ENCODE assay signal across 11 mouse cellular contexts in the genomic region with DNA sequence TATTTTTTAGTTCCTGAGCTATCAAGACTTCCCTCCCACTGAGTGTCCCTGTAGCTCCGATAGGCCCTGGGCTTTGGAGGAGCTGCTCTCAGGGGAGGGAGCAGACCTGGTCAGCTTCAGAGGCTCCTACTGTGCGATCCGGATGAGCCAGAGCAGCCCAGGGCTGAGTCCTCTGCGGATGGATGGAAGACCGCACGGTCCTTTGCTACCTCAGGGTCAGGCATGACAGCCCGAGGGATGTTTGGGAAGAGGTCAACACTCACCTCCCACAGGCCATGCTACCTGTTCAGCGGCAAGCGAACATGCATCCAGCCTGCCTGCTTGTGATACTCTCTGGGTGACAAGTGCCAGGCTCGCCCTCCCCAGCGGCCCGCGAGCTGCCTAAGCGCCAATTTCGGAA. TPM values are rescaled to one million over a fixed set of nuclear protein-coding genes. Genes with fewer than 3 reads are reported as not detected.
DNase-seq lines count a peak whose midpoint lies in the region; ATAC-seq and TF ChIP-seq lines count a peak whose summit lies in the region.
"Had no signal": no experiment of that assay in that cellular context is flagged by ENCODE, and none has a peak within 500 bp of the region (broad histone marks: within the 10 kb centered on the region; RNA-seq: fewer than 3 reads in every experiment).

No protein-coding gene starts in this region.

- H3K36me3 ChIP-seq in forebrain, embryonic 12.5 days (replicated peaks), result peaks cover 15% of the 10 kb centered on the region; the same call in 1 of the 2 replicates
- peaks cover 18% of the 10 kb centered on the region for H3K36me3 ChIP-seq in midbrain, embryonic 10.5 days
- H3K36me3 ChIP-seq in heart, adult 2 months (ENCODE audit: control insufficient read depth, insufficient read depth, low read length), result no peaks in the 10 kb centered on the region

- 8% methylated on average over 15 of the region's 15 CpGs for WGBS in forebrain, embryonic 12.5 days
- 2% methylated on average over 15 of the region's 15 CpGs for WGBS in midbrain, embryonic 10.5 days
- 15% methylated on average over 15 of the region's 15 CpGs for WGBS in heart, adult 2 months

- no peak for TF ChIP-seq POLR2A in heart, adult 2 months (IDR thresholded peaks at IDR 0.05; ENCODE audit: insufficient read depth, low read depth, low read length)

- no peaks in the 10 kb centered on the region for H3K9me3 ChIP-seq in forebrain, embryonic 12.5 days
- H3K9me3 ChIP-seq in midbrain, embryonic 10.5 days (replicated peaks), result no peaks in the 10 kb centered on the region

- ATAC-seq in forebrain, embryonic 12.5 days (ENCODE audit: low FRiP score), result peak; percentile 40
- ATAC-seq: lung, postnatal 0 days had no signal

- peaks cover 69% of the 10 kb centered on the region for H3K27me3 ChIP-seq in forebrain, embryonic 12.5 days
- peaks cover 98% of the 10 kb centered on the region for H3K27me3 ChIP-seq in midbrain, embryonic 10.5 days (ENCODE audit: low read depth, poor library complexity, severe bottlenecking)
- peaks cover 38% of the 10 kb centered on the region for H3K27me3 ChIP-seq in heart, adult 2 months (ENCODE audit: control insufficient read depth, insufficient read depth, low read length)

- peak overlapping the region; percentile 88 for H3K27ac ChIP-seq in forebrain, embryonic 12.5 days
- H3K27ac ChIP-seq in midbrain, embryonic 10.5 days (replicated peaks), result peak overlapping the region; percentile 97
- no peak overlapping the region for H3K27ac ChIP-seq in heart, adult 2 months

- DNase-seq in left cerebral cortex, postnatal 4 days, result peak; percentile 41
- DNase-seq in left cerebral cortex, postnatal 14 days (ENCODE audit: low spot score in 2 of 2), result no peak
- peak; percentile 58 for DNase-seq in midbrain, embryonic 10.5 days (ENCODE audit: low spot score)
- no peak for DNase-seq in thymus, postnatal 25 days
- DNase-seq in liver, result no peak
- no peak for DNase-seq in urinary bladder, postnatal 10 days (ENCODE audit: low spot score)
- DNase-seq in heart, adult 2 months, result no peak
- DNase-seq: right cerebral cortex, postnatal 4 days had no signal

- peak overlapping the region; percentile 90 for H3K4me3 ChIP-seq in forebrain, embryonic 12.5 days (replicated peaks)
- H3K4me3 ChIP-seq in midbrain, embryonic 10.5 days, result peak overlapping the region; percentile 82
- no peak overlapping the region for H3K4me3 ChIP-seq in heart, adult 2 months

- H3K9ac ChIP-seq in forebrain, embryonic 12.5 days, result peak overlapping the region; percentile 55
- no peak overlapping the region for H3K9ac ChIP-seq in heart, adult 2 months (ENCODE audit: low read depth, low read length)

- peak overlapping the region; percentile 63 for H3K4me2 ChIP-seq in forebrain, embryonic 12.5 days
- H3K4me2 ChIP-seq: heart, embryonic 11.5 days had no signal

- intact Hi-C loops in left cerebral cortex, postnatal 4 days (cut with DNase I), result loop anchor here (5.0 kb wide), 1 partner anchor 396 kb away; no protein-coding TSS in a partner anchor
- intact Hi-C loops in left cerebral cortex, postnatal 14 days (cut with DNase I), result no loop called here
- intact Hi-C loops in heart, adult 2 months (cut with DNase I), result loop anchor here (5.0 kb wide), 1 partner anchor 51 kb away; the partner anchor contains the start of gene Pcca

- H3K4me1 ChIP-seq in forebrain, embryonic 12.5 days, result peaks cover 58% of the 10 kb centered on the region
- peaks cover 80% of the 10 kb centered on the region for H3K4me1 ChIP-seq in midbrain, embryonic 10.5 days
- H3K4me1 ChIP-seq in heart, adult 2 months (ENCODE audit: control insufficient read depth, insufficient read depth, low read length), result no peaks in the 10 kb centered on the region

- no peak for TF ChIP-seq CTCF in heart, adult 2 months (IDR thresholded peaks at IDR 0.05)

- no peaks in the 10 kb centered on the region for H3K79me2 ChIP-seq in heart, adult 2 months (replicated peaks; ENCODE audit: control insufficient read depth, insufficient read depth, low read length)

- TF ChIP-seq EP300 in heart, adult 2 months (IDR thresholded peaks at IDR 0.05; ENCODE audit: insufficient read depth, low read depth, low read length), result no peak

RNA-seq across cellular contexts. Expression of gene Zic2, which starts 5.9 kb away (rescaled TPM):
- 10 to 100 TPM; 22.4 to 24.1 TPM for total RNA-seq in left cerebral cortex, postnatal 4 days (2021)
- total RNA-seq in left cerebral cortex, postnatal 14 days (2021), result 10 to 100 TPM; 20.1 to 22.1 TPM
- 12.7 and 16.3 TPM in 2 replicates for polyA plus RNA-seq in forebrain, embryonic 12.5 days (2016; fragmentation: Nextera tagmentation; extraction: Ambion mirVana)
- 5.7 and 6.4 TPM in 2 replicates for polyA plus RNA-seq in midbrain, embryonic 10.5 days (2016; fragmentation: Nextera tagmentation; extraction: Ambion mirVana)
- not detected for total RNA-seq in heart, adult 2 months (2021)
- 0.31 TPM in 1 of 2 replicates, not detected in the other for polyA plus RNA-seq in heart, adult 2 months (2012; rRNA removed)

RNA-seq across cellular contexts. Expression of gene Gm10837, which starts 9.2 kb away (rescaled TPM):
- total RNA-seq in left cerebral cortex, postnatal 4 days (2021), result under 1 TPM in 1 of 2 experiments, not detected in 1; 0.40 TPM
- under 1 TPM in 1 of 2 experiments, not detected in 1; 0.31 TPM for total RNA-seq in left cerebral cortex, postnatal 14 days (2021)
- 0.36 and 0.59 TPM in 2 replicates for polyA plus RNA-seq in forebrain, embryonic 12.5 days (2016; fragmentation: Nextera tagmentation; extraction: Ambion mirVana)
- 0.07 and 0.25 TPM in 2 replicates for polyA plus RNA-seq in midbrain, embryonic 10.5 days (2016; fragmentation: Nextera tagmentation; extraction: Ambion mirVana)
- total RNA-seq in heart, adult 2 months (2021), result not detected
- not detected in 2 replicates for polyA plus RNA-seq in heart, adult 2 months (2012; rRNA removed)
- polyA plus RNA-seq: lung, postnatal 0 days had no signal

RNA-seq across cellular contexts. Expression of gene Zic5, which starts 15.7 kb away (rescaled TPM):
- total RNA-seq in left cerebral cortex, postnatal 4 days (2021), result 1 to 10 TPM; 3.9 to 5.1 TPM
- 1 to 10 TPM; 3.2 to 4.7 TPM for total RNA-seq in left cerebral cortex, postnatal 14 days (2021)
- polyA plus RNA-seq in forebrain, embryonic 12.5 days (2016; fragmentation: Nextera tagmentation; extraction: Ambion mirVana), result 18.6 and 25.8 TPM in 2 replicates
- 13.6 and 15.3 TPM in 2 replicates for polyA plus RNA-seq in midbrain, embryonic 10.5 days (2016; fragmentation: Nextera tagmentation; extraction: Ambion mirVana)
- total RNA-seq in heart, adult 2 months (2021), result not detected
- not detected in 2 replicates for polyA plus RNA-seq in heart, adult 2 months (2012; rRNA removed)
- polyA plus RNA-seq: lung, postnatal 0 days had no signal

RNA-seq across cellular contexts. Expression of gene Gm5089, which starts 30.3 kb away (rescaled TPM):
- total RNA-seq in left cerebral cortex, postnatal 4 days (2021), result under 1 TPM; 0.28 to 0.50 TPM
- under 1 TPM in 1 of 2 experiments, not detected in 1; 0.18 TPM for total RNA-seq in left cerebral cortex, postnatal 14 days (2021)
- polyA plus RNA-seq in forebrain, embryonic 12.5 days (2016; fragmentation: Nextera tagmentation; extraction: Ambion mirVana), result 1.6 and 2.1 TPM in 2 replicates
- polyA plus RNA-seq in midbrain, embryonic 10.5 days (2016; fragmentation: Nextera tagmentation; extraction: Ambion mirVana), result 0.82 and 1.3 TPM in 2 replicates
- not detected for total RNA-seq in heart, adult 2 months (2021)
- polyA plus RNA-seq in heart, adult 2 months (2012; rRNA removed), result not detected in 2 replicates
- polyA plus RNA-seq: heart, embryonic 11.5 days; lung, postnatal 0 days had no signal

RNA-seq across cellular contexts. Expression of gene Pcca, which starts 52.9 kb away (rescaled TPM):
- 10 to 100 TPM; 26.1 to 29.5 TPM for total RNA-seq in left cerebral cortex, postnatal 4 days (2021)
- total RNA-seq in left cerebral cortex, postnatal 14 days (2021), result 10 to 100 TPM; 30.2 to 34.4 TPM
- polyA plus RNA-seq in forebrain, embryonic 12.5 days (2016; fragmentation: Nextera tagmentation; extraction: Ambion mirVana), result 34.7 and 38.6 TPM in 2 replicates
- 30.5 TPM in 2 replicates for polyA plus RNA-seq in midbrain, embryonic 10.5 days (2016; fragmentation: Nextera tagmentation; extraction: Ambion mirVana)
- 100 to 1,000 TPM in 1 of 2 experiments, 10 to 100 TPM in 1; 86.0 to 102 TPM for total RNA-seq in heart, adult 2 months (2021)
- 38.6 and 68.0 TPM in 2 replicates for polyA plus RNA-seq in heart, adult 2 months (2012; rRNA removed)

Comparison
In these comparisons a context has a peak if more than half of its experiments do, and no peak if none do; other contexts are left out.
1. DNase-seq: peak in left cerebral cortex, postnatal 4 days (single experiment) and midbrain, embryonic 10.5 days (single experiment); none in left cerebral cortex, postnatal 14 days (0 of 2), thymus, postnatal 25 days (single experiment), liver (single experiment), urinary bladder, postnatal 10 days (single experiment) and heart, adult 2 months (0 of 2).
2. RNA of gene Zic2, which starts 5.9 kb away (total RNA-seq): 22.4 to 24.1 TPM in left cerebral cortex, postnatal 4 days and 20.1 to 22.1 TPM in left cerebral cortex, postnatal 14 days; not detected in heart, adult 2 months; every median in the first group is over 10 times any median in the second.